Mouse (Mus musculus) lung, postnatal 36 days (tissue): ENCODE data around the gene Olfr1098.

Experiments used
- DNase-seq: peaks from one replicate; pipeline ENCODE4 v3.0.0; 2022; ENCODE audit warnings: mixed read lengths

The Olfr1098 gene

GRCm38 (mm10) chr2:86924445-86924844 lies at the start of gene Olfr1098:
Olfr1098 (minus strand) TSS chr2:86924545.
- no peak for DNase-seq

- DNase-seq = no peak
Measured at GRCm38 (mm10) chr2:86960593-86960992, 36.2 kb upstream of the Olfr1098 start, which contains the start of gene Olfr1099. Olfr1099 (minus strand) TSS chr2:86960693.

GRCm38 (mm10) chr2:86926557-86926956 lies 2.2 kb upstream of the Olfr1098 start:
- DNase-seq = no peak

- DNase-seq = no peak
Measured at GRCm38 (mm10) chr2:86905647-86906046, 18.7 kb downstream of the Olfr1098 start.

GRCm38 (mm10) chr2:86892116-86892515 lies 32.2 kb downstream of the Olfr1098 start, which contains the start of gene Olfr1097:
Olfr1097 (minus strand) TSS chr2:86892216.
- no peak for DNase-seq

- no peak for DNase-seq
Measured at GRCm38 (mm10) chr2:86874702-86875101, 49.6 kb downstream of the Olfr1098 start, which contains the start of gene Gm13723. Gm13723 (minus strand) TSS chr2:86874802.
